ENCODE assay signal across 23 mouse cellular contexts in genomic region chr16:91858695-91859094, GRCm38 (mm10).
"Had no signal": no experiment of that assay in that cellular context is flagged by ENCODE, and none has a peak within 500 bp of the region (broad histone marks: within the 10 kb centered on the region; RNA-seq: fewer than 3 reads in every experiment).

No protein-coding gene starts in this region.

- DNase-seq: kidney, adult 8-10 months; kidney, postnatal 10 days; kidney, postnatal 36 days; layer of hippocampus, adult 9-11 months; layer of hippocampus, postnatal 36 days; liver, embryonic 13.5 days; lung, embryonic 14.5 days; right cerebral cortex, adult 18-20 months; right cerebral cortex, postnatal 14 days; right cerebral cortex, postnatal 4 days; thymus, adult 2 months; thymus, postnatal 14 days; thymus, postnatal 4 days had no signal

- H3K4me3 ChIP-seq: kidney, embryonic 15.5 days; left cerebral cortex, adult 2 months; liver, embryonic 13.5 days; megakaryocyte, embryonic 14.5 days; midbrain, embryonic 10.5 days; midbrain, embryonic 13.5 days; myocyte had no signal

- H3K27ac ChIP-seq: kidney, embryonic 15.5 days; left cerebral cortex, adult 2 months; liver, embryonic 13.5 days; macrophage; midbrain, embryonic 10.5 days; midbrain, embryonic 13.5 days; stomach, postnatal 0 days had no signal

- ATAC-seq: lung, postnatal 0 days; midbrain, embryonic 13.5 days; midbrain, embryonic 16.5 days had no signal
